Mouse (Mus musculus): ENCODE measurements at regions not wholly inside any gene's neighbourhood (a gene's known extent, or its start where the extent isn't known, plus 50 kb on each side); places are given as distances from the start of the nearest gene placed in this dataset.

DNA sequence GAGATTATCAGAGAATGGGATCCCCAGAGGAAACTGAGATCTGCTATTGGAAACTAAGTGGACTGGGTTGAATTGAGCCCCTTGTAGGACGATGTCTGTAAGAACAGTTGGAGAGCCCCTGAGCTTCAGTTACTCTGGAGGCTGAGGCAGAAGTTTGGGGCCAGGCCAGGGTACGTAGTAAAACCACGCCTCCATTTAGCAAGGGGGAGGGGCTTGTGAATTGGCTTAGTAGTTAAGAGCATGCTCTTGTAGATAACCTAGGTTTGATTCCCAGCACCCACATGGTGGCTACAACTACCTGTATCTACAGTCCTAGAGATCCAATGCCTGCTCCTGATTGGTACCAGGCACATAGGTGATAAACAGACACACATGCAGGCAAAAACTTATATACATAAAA, 61.4 kb upstream of the Adgre5 start:
- no peak overlapping the region for H3K27ac ChIP-seq (replicated peaks in 1 of 2; ENCODE audit: control insufficient read depth in 1 of 2, insufficient read depth in 1 of 2, low read depth in 2 of 2, low read length in 2 of 2)
- no peak overlapping the region for H3K4me3 ChIP-seq (ENCODE audit: control insufficient read depth in 1 of 2, insufficient read depth in 1 of 2, low read depth in 1 of 2, low read length in 2 of 2)
- no peak for ATAC-seq (ENCODE audit: insufficient number of reproducible peaks, insufficient read depth, low FRiP score, low read depth)
- no peak overlapping the region for H3K9ac ChIP-seq (ENCODE audit: low read length)
- peaks cover 0 to 4% of the 10 kb centered on the region in 2 experiments; a peak in 1 of 4 replicates for H3K4me1 ChIP-seq (ENCODE audit: control insufficient read depth in 2 of 2, insufficient read depth in 2 of 2, low read length in 2 of 2)
- H3K27me3 ChIP-seq (ENCODE audit: control insufficient read depth, insufficient read depth, low read length), result no peaks in the 10 kb centered on the region
- WGBS, result 41% methylated on average over 3 of the region's 3 CpGs
- H3K4me2 ChIP-seq (ENCODE audit: low read length), result no peak overlapping the region
- no peaks in the 10 kb centered on the region for H3K36me3 ChIP-seq (ENCODE audit: control insufficient read depth, insufficient read depth, low read length)
- H3K9me3 ChIP-seq (ENCODE audit: control insufficient read depth, low read length), result no peaks in the 10 kb centered on the region

DNA sequence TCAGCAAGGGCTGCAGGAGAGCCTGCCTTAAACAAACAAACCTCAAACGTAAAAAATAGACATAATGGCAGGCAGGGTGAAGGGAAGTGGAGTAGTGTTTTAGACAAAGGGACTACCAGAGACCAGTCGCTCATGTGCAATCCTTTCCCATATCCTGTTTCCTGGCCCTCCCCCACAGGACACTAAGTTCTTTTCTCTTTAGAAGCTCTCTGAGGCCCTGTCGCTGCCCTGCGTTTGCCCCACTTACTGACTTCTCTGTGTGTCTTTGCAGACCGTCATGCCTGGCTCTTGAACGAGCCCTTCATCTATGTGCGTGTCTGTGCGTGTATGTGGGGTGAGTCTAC, 58.5 kb upstream of the Adgre5 start:
- Histone ChIP-seq H3K27ac (replicated peaks in 1 of 2; ENCODE audit: control insufficient read depth in 1 of 2, insufficient read depth in 1 of 2, low read depth in 2 of 2, low read length in 2 of 2) (peak overlapping the region; percentile 37 to 39; a peak in 3 of 4 replicates), H3K27me3 (ENCODE audit: control insufficient read depth, insufficient read depth, low read length) (no peaks in the 10 kb centered on the region), H3K4me3 (ENCODE audit: control insufficient read depth in 1 of 2, insufficient read depth in 1 of 2, low read depth in 1 of 2, low read length in 2 of 2) (no peak overlapping the region), H3K9me3 (ENCODE audit: control insufficient read depth, low read length) (peaks cover 3% of the 10 kb centered on the region; the same call in 1 of the 2 replicates), H3K9ac (ENCODE audit: low read length) (no peak overlapping the region), H3K4me1 (ENCODE audit: control insufficient read depth in 2 of 2, insufficient read depth in 2 of 2, low read length in 2 of 2) (peaks cover 0 to 4% of the 10 kb centered on the region in 2 experiments; a peak in 1 of 4 replicates), H3K4me2 (ENCODE audit: low read length) (no peak overlapping the region), H3K36me3 (ENCODE audit: control insufficient read depth, insufficient read depth, low read length) (no peaks in the 10 kb centered on the region)
- 57% methylated on average over 8 of the region's 8 CpGs for WGBS
- no peak for ATAC-seq (ENCODE audit: insufficient number of reproducible peaks, insufficient read depth, low FRiP score, low read depth)

DNA sequence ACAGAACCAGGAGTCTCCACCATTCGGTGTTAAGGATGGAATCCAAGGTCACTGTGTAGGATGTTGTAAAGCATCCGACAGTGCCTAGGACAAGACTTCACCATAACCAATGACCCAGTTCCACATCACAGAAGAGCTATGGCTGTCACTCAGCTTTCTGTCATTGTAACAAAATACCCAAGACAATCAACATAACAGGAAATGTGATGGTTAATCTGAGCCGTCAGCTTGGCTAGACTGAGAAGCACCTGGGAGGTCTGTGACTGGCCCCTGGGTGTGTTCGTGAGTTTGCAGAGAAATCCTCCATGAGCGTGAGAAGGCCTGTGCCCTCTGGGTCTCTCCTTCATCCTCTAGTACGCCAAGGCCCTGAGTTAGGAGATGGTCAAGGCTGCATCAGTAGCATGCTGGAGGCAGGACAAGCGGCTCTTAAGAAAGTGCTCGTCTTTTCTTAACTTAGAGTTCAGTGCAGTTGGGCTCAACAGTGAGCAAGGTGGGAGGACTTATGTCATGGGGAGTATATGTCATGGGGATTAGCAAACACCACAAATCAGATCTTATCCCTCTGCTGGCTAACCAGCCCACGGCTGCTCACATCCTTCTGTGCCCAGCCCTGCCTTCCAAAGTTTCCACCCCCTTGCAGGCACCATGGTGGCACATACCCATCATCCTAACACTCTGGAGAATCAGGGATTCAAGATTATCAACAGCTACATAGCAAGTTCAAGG, 57.9 kb upstream of the Adgre5 start:
- Histone ChIP-seq H3K36me3 (ENCODE audit: control insufficient read depth, insufficient read depth, low read length) (no peaks in the 10 kb centered on the region), H3K4me1 (ENCODE audit: control insufficient read depth in 2 of 2, insufficient read depth in 2 of 2, low read length in 2 of 2) (peaks cover 0 to 4% of the 10 kb centered on the region in 2 experiments; a peak in 1 of 4 replicates), H3K27ac (replicated peaks in 1 of 2; ENCODE audit: control insufficient read depth in 1 of 2, insufficient read depth in 1 of 2, low read depth in 2 of 2, low read length in 2 of 2) (peak overlapping the region; percentile 34 to 37; a peak in 3 of 4 replicates), H3K4me3 (ENCODE audit: control insufficient read depth in 1 of 2, insufficient read depth in 1 of 2, low read depth in 1 of 2, low read length in 2 of 2) (no peak overlapping the region), H3K9ac (ENCODE audit: low read length) (no peak overlapping the region), H3K9me3 (ENCODE audit: control insufficient read depth, low read length) (peaks cover 3% of the 10 kb centered on the region; the same call in 1 of the 2 replicates), H3K27me3 (ENCODE audit: control insufficient read depth, insufficient read depth, low read length) (no peaks in the 10 kb centered on the region), H3K4me2 (ENCODE audit: low read length) (no peak overlapping the region)
- WGBS, result 75% methylated on average over 9 of the region's 9 CpGs
- no peak for ATAC-seq (ENCODE audit: insufficient number of reproducible peaks, insufficient read depth, low FRiP score, low read depth)

DNA sequence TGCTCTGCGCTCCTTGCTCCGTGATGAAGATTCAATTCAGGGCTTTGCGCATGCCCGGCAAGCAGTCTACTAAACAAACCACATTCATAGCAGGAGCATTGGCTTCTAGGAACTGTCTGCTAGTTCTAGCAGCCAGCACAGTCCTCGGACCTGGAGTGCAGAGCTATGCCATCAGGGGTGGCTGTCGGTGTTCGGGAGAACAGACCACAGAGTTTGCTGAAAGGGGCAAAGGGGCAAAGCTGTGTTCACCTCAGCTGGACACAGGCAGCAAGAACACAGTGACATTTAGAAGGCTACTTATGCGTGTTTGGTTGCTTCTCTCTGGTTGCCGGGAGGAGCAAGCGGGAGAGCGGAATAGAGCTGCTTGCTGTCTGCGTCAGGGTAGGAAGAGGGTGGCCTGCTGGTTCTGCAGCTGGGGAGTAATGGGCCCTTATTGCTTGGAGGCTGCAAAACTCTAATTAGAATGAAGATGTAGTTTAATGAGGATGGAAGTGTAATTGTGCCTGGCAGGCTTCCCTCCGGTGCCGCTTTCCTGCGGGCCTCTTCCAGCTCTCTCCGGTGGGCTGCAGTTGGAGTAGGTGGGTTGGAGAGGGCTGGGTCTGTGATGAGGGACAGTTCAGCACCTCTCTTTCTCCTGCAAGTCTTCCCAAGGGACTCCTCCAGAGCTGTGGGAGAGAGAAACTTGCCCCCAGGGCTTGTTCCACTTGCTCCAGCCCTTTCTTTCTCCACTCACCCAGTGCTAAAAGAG, 52.5 kb upstream of the Adgre5 start:
- no peaks in the 10 kb centered on the region for H3K4me1 ChIP-seq (ENCODE audit: control insufficient read depth in 2 of 2, insufficient read depth in 2 of 2, low read length in 2 of 2)
- no peak for ATAC-seq (ENCODE audit: insufficient number of reproducible peaks, insufficient read depth, low FRiP score, low read depth)
- 74% methylated on average over 16 of the region's 16 CpGs for WGBS
- H3K9ac ChIP-seq (ENCODE audit: low read length), result no peak overlapping the region
- H3K9me3 ChIP-seq (ENCODE audit: control insufficient read depth, low read length), result peaks cover 3% of the 10 kb centered on the region; the same call in 1 of the 2 replicates
- H3K36me3 ChIP-seq (ENCODE audit: control insufficient read depth, insufficient read depth, low read length), result no peaks in the 10 kb centered on the region
- H3K27ac ChIP-seq (replicated peaks in 1 of 2; ENCODE audit: control insufficient read depth in 1 of 2, insufficient read depth in 1 of 2, low read depth in 2 of 2, low read length in 2 of 2), result no peak overlapping the region
- H3K4me2 ChIP-seq (ENCODE audit: low read length), result no peak overlapping the region
- H3K27me3 ChIP-seq (ENCODE audit: control insufficient read depth, insufficient read depth, low read length), result no peaks in the 10 kb centered on the region
- no peak overlapping the region for H3K4me3 ChIP-seq (ENCODE audit: control insufficient read depth in 1 of 2, insufficient read depth in 1 of 2, low read depth in 1 of 2, low read length in 2 of 2)
